Mouse (Mus musculus) olfactory bulb, adult 2 months (tissue): Measurements from ENCODE around the gene Syngr2. TPM values are rescaled to one million over a fixed set of nuclear protein-coding genes. Genes with fewer than 3 reads are reported as not detected.
"Not testable (repeated sequence)": the region's sequence is repeated elsewhere in the genome, so short reads cannot be mapped to it uniquely, and the experiment has no call there.

Experiments used
- H3K27ac ChIP-seq: fragments of 200-500 bp; 2 replicates; pipeline ENCODE4 v1.5.1; 2012; ENCODE audit warnings: low read depth, low read length; ENCODE audit not compliant: insufficient read depth
- H3K4me1 ChIP-seq: fragments of 200-500 bp; 2 replicates; pipeline ENCODE4 v1.6.1; 2012; ENCODE audit warnings: low read length; ENCODE audit not compliant: control insufficient read depth, insufficient read depth
- H3K4me3 ChIP-seq: fragments of 200-500 bp; 2 replicates; pipeline ENCODE4 v1.5.1; 2012; ENCODE audit warnings: mild to moderate bottlenecking, low read depth, low read length, moderate library complexity; ENCODE audit not compliant: insufficient read depth
- CTCF ChIP-seq: fragments of 200-500 bp; IDR thresholded peaks from 2 replicates; pipeline ENCODE4 v1.5.1; 2012; ENCODE audit warnings: low read depth, mild to moderate bottlenecking, low read length, moderate library complexity; ENCODE audit not compliant: insufficient read depth
- POLR2A ChIP-seq: fragments of 200-500 bp; IDR thresholded peaks from 2 replicates; pipeline ENCODE4 v1.6.1; 2012; ENCODE audit warnings: mild to moderate bottlenecking, low read depth, low read length, moderate library complexity; ENCODE audit not compliant: insufficient read depth
- WGBS: fragments of 180-500 bp; shearing (Covaris S2); methylation state at CpG from one replicate; pipeline ENCODE4 v1.1.7; 2018; 5-methylcytosine and 5-hydroxymethylcytosine counted together
- polyA plus RNA-seq: library from polyadenylated mRNA; stranded (reverse); fragments of >200 nt; gene quantifications from 2 replicates; pipeline ENCODE4 v1.2.4, GENCODE M21; 2012; ENCODE audit warnings: low replicate concordance; ENCODE audit not compliant: missing spikeins, insufficient read depth, insufficient read length

Gene Syngr2
- polyA plus RNA-seq, 1 experiment: not detected

DNA sequence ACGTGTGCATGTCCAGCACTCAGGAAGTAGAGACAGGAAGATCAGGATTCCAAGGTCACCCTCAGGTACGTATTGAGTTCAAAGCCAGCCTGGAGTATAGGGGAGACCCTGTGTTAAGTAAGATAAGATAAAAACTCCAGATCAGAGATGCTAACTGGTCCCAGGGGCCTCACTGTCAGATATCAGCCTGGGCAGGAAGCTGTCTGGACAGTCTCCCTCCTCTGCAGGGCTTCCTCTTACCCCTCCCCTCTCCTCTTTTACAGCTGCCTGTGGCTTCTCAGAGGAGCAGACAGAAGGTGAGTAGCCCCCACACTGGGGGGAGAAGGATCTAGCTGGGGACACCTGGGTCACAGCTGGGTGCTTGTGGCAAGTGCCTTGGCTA lies 11.3 kb upstream of the Syngr2 start:
- no peak for TF ChIP-seq CTCF

DNA sequence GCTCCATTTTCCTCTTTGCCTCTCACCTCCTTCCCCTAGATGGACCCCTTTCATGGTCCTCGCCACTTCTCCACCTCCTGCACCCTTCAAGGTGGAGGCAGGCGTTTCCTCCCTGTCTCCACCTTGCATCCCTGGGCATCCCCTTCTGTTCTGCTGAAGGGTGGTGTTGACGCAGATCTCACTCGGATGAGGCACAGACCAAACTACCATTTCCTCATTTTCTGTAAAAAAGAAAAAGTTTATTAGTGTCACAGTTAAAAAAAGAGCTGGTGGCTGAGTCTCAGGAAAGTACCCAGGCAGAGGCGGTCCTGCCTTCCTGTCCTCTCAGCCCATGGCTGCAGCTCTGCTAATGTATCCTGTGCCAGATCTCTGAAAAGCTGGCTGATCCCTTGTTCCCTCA lies 10.3 kb upstream of the Syngr2 start:
- Histone ChIP-seq H3K4me3 (no peak overlapping the region), H3K27ac (no peak overlapping the region), H3K4me1 (no peaks in the 10 kb centered on the region)
- WGBS: 61% methylated on average over 5 of the region's 5 CpGs
- TF ChIP-seq CTCF (no peak), POLR2A (no peak)

More for the DNA sequence above, 11.3 kb upstream of the Syngr2 start:
- H3K4me1 ChIP-seq: no peaks in the 10 kb centered on the region
- no peak overlapping the region for H3K27ac ChIP-seq
- 89% methylated on average over 2 of the region's 2 CpGs for WGBS
- H3K4me3 ChIP-seq: no peak overlapping the region

DNA sequence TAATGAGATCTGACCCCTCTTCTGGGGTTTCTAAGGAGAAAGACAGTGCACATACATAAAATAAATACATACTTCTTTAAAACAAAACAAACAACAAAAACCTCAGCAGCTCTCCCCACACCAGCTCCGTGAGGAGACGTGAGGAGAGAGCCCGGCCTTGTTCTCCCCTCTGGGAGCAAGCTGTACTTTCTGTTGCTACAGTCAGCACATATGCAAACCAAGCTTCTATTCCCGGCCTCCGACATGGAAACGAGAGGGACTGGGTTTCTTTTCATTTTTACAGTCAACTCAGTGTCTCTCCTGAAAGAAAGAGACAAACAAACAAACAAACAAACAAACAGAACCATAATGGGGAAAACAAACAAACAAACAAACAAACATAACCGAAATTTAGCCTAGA lies 9.4 kb upstream of the Syngr2 start:
- Histone ChIP-seq H3K4me1 (no peaks in the 10 kb centered on the region), H3K27ac (no peak overlapping the region), H3K4me3 (no peak overlapping the region)
- WGBS: 86% methylated on average over 7 of the region's 7 CpGs
- TF ChIP-seq POLR2A (no peak), CTCF (no peak)

DNA sequence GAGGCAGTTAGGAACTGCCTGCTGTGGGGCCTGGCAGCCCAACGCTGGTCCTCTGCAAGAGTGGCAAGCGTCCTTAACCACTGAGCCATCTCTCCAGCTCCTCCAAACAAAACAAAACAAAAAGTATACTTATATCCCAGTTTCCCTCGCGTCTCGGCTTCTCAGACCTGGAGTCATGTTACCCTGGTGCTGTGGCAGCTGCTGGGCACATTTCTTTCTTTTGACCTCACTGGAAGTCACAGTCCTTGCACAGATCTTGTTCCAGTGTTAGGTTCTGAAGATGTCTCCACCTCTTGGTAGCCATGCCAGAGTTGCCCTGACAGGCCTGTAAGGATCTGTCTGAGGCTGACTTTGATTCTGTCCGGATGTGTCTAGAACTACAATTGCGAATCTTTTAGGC lies 7.8 kb upstream of the Syngr2 start:
- no peak for TF ChIP-seq CTCF
- TF ChIP-seq POLR2A: no peak
- no peak overlapping the region for H3K4me3 ChIP-seq
- H3K4me1 ChIP-seq: no peaks in the 10 kb centered on the region
- no peak overlapping the region for H3K27ac ChIP-seq
- 92% methylated on average over 7 of the region's 7 CpGs for WGBS

DNA sequence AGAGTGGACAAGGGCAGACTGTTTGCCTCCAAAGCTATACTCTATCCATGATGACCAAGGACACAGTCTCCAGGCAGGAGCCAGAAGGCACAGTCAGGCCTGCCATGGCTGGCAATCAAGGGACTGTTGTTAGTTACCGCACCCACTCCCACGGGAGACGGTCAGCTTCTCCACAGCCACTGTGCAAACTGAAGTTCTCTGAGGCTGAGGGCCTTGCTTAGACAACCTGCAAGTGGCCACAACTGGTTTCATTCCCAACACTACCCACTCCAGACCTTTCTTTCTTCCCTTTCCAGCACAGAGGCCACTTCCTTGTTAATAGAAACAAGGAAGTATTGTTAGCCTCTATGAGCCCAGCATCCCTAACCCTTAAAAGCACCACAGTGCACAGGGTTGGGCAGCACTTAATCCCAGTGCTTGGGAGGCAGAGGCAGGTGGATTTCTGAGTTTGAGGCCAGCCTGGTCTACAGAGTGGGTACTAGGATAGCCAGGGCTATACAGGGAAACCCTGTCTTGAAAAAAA lies 6.2 kb upstream of the Syngr2 start:
- no peak for TF ChIP-seq CTCF
- no peak for TF ChIP-seq POLR2A
- WGBS: 88% methylated on average over 3 of the region's 3 CpGs

DNA sequence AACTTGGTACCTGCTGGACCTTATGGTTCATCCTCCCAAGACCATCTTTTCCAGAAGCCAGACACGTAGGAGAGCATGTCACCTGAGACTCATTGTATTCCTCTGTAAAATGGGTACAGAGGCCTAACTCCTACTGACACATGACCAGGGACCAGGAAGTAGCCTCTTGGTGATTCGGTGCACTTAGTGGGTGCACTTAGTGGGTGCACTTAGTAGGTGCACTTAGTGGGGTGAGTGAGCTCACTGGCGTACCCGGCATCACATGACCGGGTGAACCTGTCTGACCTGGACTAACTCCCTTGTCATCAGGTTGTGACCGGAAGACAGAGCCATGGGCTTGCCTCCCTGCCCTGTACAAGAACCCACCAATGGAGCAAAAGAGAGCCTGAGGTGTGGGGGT lies 2.7 kb upstream of the Syngr2 start:
- Histone ChIP-seq H3K27ac (no peak overlapping the region), H3K4me3 (no peak overlapping the region), H3K4me1 (peaks cover 16% of the 10 kb centered on the region)
- TF ChIP-seq POLR2A (no peak), CTCF (no peak)
- 94% methylated on average over 6 of the region's 6 CpGs for WGBS

More for the DNA sequence above, 6.2 kb upstream of the Syngr2 start:
- Histone ChIP-seq H3K27ac (no peak overlapping the region), H3K4me3 (no peak overlapping the region), H3K4me1 (no peaks in the 10 kb centered on the region)

DNA sequence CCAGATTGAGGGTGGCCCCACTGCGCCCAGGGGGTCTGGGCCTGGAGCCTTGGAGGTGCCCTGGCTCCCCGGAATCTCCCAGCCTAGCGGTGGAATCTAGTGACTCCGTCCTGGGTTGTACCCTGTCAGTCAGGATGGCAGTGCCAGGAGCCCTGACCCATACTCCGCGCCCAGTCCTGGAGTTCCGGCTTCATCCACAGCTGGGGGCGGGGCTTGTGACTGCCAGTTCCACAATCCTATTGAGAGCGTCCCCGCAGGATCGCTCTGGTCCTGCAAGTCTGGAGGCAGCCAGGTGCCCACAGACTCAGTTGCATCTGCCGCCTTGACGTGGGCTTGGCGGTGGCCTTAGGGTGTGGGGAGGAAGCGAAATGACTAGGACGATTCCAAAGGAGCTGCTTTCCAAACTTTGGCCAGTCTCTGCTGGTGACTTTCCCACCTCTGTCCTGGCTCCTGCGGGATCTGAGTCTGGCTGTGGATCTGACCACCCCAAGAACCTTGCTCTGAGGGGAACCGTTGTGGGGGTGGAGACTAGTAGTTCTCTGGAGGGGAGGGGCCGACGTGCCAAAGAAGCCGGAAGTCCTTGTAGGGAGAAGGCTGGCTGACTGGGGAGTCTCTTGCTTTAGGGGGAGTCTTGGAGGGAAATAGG lies 1.1 kb downstream of the Syngr2 start:
- Histone ChIP-seq H3K4me3 (peak overlapping the region; percentile 55), H3K27ac (no peak overlapping the region)
- no peak for TF ChIP-seq POLR2A
- no peak for TF ChIP-seq CTCF

DNA sequence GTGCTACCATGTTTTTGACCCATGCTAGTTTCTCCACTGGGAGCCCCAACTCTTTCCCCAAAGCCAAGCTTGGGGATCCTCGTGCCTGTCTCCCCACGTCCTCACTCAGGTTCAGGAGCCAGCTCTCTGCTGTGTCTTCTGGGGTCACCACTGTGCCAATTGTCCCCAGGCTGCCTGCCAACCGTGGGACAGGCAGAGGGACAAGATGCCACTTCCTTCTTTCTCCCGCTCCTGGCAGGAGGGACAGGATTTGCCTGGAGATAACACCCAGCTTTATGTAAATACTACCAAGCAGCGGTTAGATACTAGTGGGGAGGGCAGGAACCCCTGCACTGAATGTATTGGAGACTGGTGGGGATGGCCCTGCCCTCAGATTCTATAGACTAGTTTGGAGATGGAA lies 4.4 kb downstream of the Syngr2 start:
- Histone ChIP-seq H3K4me1 (peaks cover 16% of the 10 kb centered on the region), H3K27ac (no peak overlapping the region), H3K4me3 (no peak overlapping the region)
- WGBS: 76% methylated on average over 5 of the region's 5 CpGs
- TF ChIP-seq POLR2A (no peak), CTCF (no peak)

More for the DNA sequence above, 1.1 kb downstream of the Syngr2 start:
- H3K4me1 ChIP-seq: peaks cover 16% of the 10 kb centered on the region
- WGBS: 1% methylated on average over 21 of the region's 21 CpGs

DNA sequence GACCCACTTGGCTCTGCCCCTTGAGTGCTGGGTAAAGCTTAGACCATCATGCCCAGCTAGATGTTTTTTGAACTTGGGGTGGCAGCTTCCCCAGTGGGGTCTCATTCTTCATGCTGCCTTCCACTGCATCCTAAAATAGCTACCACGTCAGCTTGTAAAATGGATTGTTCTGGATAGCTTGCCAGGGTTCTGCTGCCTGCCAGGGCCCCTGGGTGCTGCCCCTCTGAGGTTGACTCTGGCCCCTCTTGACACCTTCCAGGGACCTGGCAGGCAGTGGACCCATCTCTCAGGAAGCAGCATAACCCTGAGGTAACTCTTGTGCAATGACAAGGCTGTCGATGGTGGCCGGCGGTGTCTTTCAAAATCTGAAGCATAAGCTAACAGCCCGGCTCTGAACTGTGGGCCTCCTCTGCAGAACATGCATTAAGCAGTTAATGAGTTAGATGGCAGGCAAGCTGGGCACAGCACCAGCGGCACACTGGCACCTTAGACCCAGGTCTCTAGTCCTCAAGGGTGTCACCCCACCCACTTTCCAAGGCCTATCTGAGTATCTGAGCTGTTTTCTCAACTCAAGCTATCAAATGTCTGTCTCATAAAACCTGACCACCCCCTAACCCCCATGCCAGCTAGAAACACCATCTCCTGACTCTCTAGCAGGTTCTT lies 5.4 kb downstream of the Syngr2 start:
- Histone ChIP-seq H3K27ac (no peak overlapping the region), H3K4me1 (peaks cover 14% of the 10 kb centered on the region), H3K4me3 (no peak overlapping the region)
- WGBS: 93% methylated on average over 6 of the region's 6 CpGs
- TF ChIP-seq POLR2A (no peak), CTCF (no peak)

DNA sequence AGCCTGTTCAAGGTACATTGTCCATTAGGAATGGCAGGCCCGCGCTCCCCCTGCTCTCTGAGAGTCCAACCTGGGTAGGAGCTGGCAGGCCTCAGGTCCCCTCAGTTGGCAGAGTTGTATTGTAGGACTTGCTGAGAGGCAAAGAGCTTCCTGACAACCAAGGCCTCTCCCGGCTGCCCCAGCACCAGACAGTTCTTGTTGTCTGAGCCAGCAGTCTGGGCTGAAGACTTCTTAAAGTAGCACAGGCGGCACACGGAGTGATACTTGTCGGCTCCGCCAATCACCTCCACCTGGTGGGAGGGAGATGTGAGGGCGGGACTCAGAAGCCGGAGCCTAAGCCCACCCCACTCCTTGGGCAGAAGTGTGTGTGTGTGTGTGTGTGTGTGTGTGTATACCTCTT lies 6.4 kb downstream of the Syngr2 start:
- not testable (repeated sequence) for H3K27ac ChIP-seq, H3K4me3 ChIP-seq, H3K4me1 ChIP-seq
- 89% methylated on average over 9 of the region's 9 CpGs for WGBS
